Mouse (Mus musculus): ENCODE results near the gene Pfdn6.
"Not testable (repeated sequence)": the region's sequence is repeated elsewhere in the genome, so short reads cannot be mapped to it uniquely, and the experiment has no call there.

Pfdn6 gene

DNA sequence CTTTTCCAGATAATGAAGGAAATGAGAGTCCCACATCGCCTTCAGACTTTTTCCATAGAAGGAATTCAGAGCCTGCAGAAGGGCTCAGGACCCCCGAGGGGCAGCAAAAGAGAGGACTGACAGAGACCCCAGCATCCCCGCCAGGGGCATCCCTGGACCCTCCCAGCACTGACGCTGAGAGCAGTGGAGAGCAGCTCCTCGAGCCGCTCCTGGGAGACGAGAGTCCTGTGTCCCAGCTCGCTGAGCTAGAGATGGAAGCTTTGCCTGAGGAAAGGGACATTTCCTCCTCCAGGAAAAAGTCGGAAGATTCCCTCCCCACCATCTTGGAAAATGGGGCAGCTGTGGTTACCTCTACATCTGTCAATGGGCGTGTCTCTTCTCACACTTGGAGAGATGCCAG lies 26.9 kb downstream of the Pfdn6 start:
- DNase-seq, result no peak

DNA sequence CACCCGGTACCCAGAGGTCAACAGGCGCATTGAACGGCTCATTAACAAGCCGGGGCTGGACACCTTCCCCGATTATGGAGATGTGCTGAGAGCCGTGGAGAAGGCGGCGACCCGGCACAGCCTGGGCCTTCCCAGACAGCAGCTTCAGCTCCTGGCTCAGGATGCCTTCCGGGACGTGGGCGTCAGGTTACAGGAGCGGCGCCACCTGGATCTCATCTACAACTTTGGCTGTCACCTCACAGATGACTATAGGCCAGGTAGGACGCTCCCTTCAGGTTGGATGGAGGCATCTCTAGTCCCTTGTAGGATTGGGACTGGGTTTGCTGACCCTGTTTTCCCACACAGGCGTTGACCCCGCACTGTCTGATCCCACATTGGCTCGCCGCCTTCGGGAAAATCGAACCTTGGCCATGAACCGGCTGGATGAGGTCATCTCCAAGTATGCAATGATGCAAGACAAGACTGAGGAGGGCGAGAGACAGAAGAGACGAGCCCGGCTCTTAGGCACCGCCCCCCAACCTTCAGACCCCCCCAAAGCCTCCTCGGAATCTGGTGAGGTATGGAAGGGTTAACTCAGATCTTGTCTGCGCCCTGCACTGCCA lies 28.2 kb downstream of the Pfdn6 start:
- DNase-seq, result no peak

DNA sequence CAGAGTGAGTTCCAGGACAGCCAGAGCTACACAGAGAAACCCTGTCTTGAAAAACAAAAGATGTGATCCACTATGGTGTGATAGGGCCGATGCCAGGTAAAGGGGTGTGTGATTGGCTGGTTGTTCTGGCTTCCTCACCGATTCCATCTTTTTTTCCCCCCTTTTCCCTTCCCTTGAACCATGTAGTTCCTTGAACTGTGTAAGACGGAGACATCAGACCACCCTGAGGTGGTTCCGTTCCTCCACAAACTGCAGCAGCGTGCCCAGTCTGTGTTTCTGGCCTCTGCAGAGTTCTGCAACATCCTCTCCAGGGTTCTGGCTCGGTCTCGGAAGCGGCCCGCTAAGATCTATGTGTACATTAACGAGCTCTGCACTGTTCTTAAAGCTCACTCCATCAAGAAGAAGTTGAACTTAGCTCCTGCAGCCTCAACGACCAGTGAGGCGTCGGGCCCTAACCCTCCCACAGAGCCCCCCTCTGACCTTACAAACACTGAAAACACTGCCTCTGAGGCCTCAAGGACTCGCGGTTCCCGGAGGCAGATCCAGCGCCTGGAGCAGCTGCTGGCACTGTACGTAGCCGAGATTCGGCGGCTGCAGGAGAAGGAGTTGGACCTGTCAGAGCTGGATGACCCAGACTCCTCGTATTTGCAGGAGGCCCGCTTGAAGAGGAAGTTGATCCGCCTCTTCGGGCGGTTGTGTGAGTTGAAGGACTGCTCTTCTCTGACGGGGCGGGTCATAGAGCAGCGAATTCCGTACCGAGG lies 28.9 kb downstream of the Pfdn6 start:
- DNase-seq, result no peak

DNA sequence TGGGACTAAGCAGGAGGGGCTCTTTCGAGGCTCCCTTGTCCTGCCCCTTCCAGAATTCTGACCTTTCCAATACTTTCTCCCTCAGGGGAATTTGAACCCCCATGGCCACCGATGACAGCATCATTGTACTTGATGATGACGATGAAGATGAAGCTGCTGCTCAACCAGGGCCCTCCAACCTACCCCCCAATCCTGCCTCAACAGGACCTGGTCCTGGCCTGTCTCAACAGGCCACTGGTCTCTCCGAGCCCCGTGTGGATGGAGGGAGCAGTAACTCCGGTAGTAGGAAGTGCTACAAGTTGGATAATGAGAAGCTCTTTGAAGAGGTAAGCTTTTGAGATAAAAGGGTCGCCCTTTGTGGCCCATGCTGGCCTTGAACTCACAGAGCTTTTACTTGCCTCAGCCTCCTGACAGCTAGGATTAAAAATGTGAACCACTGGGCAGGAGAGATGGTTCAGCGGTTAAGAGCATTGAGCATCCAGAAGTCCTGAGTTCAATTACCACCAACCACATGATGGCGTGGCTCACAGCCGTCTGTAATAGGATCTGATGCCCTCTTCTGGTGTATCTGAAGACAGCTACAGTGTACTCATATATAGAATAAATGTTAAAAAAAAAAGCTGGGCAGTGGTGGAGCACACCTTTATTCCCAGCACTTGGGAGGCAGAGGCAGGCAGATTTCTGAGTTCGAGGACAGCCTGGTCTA lies 29.6 kb downstream of the Pfdn6 start:
- DNase-seq, result no peak

DNA sequence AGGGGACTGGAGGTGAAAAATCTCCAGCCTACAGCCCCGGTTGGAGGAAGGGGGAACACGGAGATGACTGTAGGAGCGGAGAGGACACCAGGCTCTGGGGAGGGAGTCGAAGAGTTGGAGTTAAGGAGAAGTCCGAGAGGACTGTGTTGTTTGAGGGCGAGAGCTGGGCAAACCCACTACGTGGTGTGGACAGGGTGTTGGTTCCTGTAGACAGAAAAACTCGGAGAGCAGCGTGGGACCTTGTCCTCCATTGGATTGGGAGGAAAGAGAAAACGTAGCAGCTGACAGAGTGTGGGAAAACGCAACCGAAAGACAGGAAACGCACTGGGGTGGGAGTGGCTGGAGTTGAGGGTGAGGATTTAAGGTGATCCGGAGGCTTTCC lies 30.3 kb downstream of the Pfdn6 start:
- DNase-seq, result peak; percentile 62 to 68

DNA sequence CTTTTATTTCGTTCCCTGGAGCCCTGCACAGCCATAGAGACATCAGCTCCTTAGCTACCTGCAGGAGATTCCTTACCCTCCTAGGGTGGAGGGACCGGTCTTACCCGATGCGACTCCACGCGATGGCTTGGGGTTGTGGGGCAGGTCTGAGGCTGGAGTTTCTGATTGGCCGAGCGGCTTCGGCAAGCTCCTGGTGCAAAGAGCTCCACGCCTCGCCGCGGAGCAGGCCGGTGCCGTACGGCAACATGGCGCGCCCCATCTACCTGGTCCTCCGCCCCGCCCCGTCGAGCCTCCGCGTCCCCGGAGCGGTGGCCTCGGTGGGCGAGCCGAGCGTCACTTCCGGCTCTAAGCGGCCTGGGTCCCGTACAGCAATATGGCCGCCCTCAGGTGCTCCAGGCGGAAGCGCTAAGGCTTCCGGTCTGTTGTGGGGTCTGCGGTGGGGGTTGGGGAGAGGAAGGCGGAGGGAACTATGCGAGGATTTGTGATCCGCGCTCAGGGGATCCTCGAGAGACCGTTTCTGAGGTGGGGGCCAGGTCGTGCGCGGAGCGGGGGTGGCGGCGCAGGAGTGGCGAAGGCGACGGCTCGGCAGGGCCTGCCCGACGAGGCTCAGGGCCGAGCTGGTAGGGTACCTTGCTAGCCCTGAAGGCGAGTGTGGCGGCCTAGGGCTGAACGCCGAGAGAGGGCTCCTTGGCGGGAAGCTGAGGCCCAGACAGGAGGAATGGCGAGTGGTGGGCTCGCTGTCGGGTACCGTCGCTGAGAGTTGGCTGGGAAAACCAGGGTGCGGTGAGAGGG lies 30.9 kb downstream of the Pfdn6 start, which contains the start of gene Daxx:
Gene Daxx, plus strand, starts transcription at position 338 of the 792 bp plus-strand sequence.
- DNase-seq, result peak; percentile 99

DNA sequence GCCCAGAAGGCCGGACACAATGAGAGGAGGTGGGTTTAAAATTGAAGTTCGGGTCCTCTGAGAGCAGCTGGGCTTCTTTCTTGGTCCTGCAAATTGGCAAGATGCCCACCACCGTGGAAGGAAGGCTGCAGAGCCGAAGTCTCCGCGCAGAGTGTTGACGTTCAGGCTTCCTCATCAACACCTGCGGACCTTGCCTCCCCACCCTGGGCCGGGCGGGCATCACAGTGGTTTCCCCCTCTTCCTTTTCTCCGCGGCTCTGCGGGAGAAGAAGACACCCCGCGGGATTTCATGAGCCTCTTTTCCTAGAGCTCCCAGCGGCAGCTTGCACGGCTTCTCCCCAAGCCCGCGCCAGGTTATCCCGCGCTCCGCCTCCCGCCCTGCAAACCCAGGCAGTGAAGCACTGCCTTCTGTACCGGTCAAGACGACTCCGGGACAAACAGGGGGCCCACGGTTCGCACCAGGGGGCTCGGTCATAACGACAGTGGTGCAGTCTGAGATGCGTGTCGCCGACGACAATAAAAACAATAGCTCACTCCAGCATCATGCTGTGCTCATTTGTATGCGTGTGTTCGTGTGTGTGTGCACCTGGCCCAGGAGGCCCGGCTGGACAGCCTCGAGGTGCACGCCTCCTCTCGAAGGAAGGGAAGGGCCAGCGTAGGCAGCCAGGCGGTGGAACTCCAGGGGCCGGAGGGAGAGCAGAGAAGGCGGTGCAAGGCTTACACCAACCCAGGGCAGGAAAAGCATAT lies 31.6 kb downstream of the Pfdn6 start:
- peak; percentile 52 to 55 for DNase-seq

DNA sequence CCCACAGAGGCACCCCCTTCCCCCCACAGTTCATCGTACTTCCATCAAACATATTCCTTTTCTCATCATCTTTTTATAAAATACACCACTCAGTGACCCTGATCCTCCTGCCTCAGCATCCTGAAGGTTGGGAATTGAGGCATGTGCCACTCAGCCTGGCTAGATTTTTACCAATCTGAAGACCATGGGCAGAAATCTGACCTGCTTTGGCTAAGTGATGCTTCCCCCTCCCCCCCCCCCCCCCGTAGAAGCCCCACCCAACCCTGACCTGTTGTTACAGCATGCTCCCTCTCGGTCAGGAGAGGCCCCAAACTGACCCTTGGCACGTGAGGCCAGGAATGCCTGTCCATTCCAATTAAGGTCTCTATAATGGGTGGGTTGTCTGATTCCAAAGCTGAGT lies 35.3 kb downstream of the Pfdn6 start, which contains the start of gene Platr17:
Gene Platr17, plus strand, starts transcription at position 301 of the 400 bp plus-strand sequence.
- not testable (repeated sequence) for DNase-seq

DNA sequence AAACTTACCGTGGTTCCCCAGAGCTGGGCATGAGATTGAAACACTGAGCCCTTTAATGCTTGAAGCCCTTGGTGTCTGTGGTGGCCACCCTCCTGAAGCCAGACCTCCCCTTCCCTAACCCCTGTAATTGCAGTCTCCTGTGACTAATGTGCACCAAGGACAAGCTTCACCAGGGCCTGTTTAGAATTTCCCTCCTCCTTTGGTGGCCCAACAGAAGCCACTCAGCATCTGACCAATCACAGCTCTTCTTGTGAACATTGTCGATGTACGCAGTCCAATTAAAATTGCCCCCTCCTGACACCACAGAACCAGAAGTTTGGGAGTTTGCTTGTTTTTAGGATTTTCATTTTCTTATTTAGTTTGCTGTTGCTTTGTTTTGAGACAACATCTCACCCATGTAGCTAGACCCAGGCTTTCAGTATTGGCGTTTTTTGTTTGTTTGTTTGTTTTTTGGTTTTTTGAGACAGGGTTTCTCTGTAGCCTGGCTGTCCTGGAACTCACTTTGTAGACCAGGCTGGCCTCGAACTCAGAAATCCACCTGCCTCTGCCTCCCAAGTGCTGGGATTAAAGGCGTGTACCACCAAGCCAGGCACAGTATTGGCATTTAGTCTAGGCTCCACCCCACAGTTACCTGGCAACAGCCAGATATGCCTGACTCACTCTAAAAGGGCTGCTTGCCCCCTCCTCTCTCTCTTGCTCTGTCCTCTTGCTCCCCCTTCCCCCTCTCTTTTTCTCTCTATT lies 36.1 kb downstream of the Pfdn6 start:
- not testable (repeated sequence) for DNase-seq

DNA sequence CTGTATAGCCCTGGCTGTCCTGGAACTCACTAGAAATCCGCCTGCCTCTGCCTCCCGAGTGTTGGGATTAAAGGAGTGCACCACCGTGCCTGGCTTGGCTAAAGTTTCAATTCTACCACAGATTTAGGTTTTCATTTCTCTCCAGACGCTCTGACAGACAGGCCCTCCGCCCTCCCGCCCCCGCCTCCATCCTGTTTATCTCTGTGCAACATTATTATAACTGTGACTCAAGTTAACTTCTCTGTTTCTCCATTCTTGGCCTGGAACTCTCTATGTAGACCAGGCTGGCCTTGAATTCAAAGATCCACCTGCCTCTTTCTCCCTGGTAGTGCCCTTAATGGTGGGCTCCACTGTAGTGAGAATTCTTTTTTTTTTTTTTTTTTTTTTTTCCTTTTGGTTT lies 37.7 kb downstream of the Pfdn6 start:
- DNase-seq, result no peak

DNA sequence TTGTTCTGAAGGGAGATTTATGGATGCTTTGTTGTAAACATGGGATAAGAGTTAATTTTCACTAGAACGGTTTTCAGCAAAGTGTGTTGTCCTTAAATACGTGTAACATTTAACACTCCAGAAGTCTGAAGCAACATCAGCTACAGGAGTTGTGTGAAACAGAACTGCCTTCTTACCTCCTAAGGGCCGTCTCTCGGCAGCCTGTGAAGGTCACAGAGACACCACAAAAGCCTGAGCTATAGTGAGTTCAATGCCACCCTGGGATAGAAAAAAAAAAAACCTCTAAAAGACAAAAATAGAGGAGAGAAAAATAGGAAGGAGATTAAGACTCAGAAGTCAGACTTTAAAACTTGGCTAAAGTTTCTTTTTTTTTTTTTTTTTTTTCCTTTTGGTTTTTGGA lies 38.1 kb downstream of the Pfdn6 start:
- DNase-seq, result no peak

DNA sequence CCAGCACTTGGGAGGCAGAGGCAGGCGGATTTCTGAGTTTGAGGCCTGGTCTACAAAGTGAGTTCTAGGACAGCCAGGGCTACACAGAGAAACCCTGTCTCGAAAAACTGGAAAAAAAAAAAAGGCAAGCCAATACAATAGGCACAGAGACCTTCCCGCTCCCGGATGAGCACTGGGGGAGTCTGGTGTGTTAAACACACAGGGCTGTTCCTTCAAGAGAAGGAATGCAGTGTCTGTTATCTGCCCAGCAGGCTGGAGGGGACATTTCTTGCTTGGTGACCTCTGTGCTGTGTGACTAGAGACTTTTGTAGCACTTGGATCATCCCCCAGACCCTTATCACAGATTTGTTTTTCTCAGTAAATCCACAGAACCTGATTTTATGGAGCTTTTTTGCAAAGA lies 38.5 kb downstream of the Pfdn6 start:
- DNase-seq, result no peak

DNA sequence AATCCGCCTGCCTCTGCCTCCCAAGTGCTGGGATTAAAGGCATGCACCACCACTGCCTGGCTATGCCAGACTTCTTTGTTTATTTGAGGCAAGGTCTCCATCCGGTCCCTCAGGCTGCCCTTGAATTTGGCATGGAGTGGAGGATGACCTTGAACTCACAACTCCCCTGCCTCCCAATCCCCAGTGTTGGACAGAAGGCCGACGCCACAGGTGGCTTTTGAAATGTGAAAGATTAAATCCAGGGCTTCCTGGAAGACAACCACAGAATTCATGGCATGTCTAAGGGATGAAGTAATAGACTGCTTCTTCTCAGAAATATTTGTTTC lies 39.2 kb downstream of the Pfdn6 start:
- no peak for DNase-seq

DNA sequence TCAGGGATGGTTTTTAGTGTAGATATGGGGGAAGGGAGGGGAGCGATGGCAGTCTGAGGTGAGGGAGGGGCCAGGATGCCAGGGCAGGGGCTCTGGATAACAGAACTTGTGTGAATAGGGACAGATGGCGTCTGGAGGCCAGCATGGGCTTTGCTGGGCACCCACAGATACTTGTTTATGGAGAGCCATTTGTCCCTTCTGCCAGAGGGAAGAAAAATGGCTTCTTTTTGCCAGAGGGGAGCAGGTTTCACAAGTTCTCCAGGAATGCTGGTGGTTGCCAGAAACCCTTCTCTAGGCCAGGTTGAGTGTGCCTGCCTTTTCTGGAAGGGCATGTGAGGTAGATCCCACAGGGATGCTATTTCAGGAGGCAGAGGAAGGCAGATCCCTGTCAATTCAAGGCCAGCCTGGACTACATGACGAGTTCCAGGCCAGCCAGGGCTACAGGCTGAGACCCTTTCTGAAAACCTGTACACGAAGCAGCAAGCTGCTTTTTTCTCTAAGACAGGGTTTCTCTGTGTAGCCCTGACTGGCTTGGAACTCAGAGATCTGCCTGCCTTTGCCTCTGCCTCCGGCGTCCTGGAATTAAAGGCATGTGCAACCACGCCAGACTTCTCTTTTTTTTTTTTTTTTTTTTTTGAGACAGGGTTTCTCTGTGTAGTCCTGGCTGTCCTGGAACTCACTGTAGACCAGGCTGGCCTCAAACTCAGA lies 39.7 kb downstream of the Pfdn6 start:
- no peak for DNase-seq

DNA sequence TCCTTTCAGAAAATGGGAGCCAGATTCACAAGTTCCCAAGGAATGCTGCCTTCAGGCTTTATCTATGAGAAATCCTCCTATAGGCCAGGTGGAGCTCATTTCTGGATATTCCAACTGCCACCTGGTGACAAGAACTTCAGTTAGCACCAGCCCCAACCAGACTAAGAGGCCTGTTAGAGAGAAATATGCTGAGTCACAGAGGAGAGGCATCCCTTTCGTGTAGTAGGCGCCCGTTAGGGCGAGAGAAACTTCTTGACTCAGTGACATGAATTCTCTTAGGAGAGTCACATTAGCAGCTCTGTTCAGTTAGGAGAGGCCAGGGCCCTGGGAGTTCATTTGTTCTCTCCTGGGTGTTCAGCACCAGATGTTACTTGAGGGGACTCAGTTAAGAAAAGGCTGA lies 40.5 kb downstream of the Pfdn6 start:
- DNase-seq, result no peak

DNA sequence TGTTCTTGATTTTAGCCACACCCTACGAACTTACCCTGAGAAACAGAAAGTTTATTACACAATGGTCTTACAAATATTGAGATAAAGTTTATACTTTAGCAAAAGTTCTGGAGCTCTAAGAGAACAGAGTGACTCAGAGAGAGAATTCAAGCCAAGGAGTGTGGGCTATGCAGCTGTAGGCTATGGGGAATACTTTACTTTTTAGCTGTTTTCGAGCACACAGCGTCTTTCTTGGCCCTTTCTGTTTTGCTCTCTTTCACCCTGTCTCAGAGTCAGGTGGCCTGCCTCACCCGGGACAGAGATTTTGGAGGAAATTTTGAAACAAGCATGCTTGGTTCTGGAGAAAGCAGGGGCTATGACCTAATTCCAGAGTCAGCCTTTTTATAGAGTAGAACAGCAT lies 42.0 kb downstream of the Pfdn6 start:
- DNase-seq, result not testable (repeated sequence)

DNA sequence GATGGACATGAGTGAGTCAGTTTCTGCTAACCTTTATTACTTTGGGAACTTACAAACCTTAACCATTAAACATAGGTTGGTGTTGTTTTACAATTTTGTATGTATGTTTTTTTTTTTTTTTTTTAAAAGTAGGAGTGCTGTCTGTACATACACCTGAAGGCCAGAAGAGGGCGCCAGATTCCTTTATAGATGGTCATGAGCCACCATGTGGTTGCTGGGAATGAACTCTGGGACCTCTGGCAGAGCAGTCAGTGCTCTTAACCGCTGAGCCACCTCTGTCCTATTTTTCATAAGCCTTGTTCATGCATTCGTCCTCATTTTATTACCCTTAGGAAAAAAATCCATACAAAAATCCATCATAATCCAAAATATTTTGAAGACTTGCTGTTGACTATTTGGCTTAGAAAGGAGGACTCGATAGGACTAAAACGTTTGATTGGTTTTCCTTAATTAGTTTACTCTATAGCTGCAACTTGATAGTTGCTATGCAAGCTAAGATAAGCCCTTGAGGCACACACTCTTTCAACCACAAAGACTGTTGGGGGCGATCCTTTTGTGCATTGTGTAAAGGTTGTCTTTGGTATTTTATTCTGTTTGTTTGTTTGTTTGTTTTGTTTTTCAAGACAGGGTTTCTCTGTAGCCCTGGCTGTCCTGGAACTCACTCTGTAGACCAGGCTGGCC lies 42.9 kb downstream of the Pfdn6 start:
- peak in 1 of 2 experiments; percentile 58 for DNase-seq

DNA sequence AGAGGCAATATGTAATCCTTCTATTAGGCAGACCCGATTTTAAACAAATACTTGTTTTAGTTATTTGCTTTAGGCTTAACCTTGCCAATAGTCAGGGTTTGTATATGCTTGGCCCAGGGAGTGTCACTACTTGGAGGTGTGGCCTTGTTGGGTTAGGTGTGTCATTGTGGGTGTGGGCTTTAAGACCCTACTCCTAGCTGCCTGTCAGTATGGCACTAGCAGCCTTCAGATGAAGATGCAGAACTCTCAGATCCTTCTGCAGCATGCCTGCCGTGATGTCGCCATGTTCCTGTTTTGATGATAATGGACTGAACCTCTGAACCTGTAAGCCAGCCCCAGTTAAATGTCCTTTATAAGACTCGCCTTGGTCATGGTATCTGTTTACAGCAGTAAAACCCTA lies 47.1 kb downstream of the Pfdn6 start:
- DNase-seq, result not testable (repeated sequence)

DNA sequence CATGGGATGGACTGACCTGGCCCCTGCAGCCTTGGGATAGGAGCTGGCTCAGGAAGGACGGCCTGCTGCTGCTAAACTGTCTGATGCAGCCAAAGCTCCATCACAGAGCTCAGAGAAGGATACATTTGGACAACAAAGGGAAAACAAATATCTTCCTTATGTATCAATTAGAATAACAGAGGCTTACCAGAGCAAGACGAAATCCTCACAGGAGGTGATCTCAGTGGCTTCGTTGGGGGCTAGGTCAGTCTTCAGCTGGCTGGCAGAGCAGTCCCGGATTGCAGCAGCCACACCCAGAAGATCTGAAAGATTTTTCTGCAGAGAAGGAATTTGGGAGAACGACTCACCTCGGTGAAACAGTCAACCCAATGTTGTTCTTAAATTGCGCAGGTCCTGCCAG lies 47.7 kb downstream of the Pfdn6 start:
- DNase-seq, result no peak

DNA sequence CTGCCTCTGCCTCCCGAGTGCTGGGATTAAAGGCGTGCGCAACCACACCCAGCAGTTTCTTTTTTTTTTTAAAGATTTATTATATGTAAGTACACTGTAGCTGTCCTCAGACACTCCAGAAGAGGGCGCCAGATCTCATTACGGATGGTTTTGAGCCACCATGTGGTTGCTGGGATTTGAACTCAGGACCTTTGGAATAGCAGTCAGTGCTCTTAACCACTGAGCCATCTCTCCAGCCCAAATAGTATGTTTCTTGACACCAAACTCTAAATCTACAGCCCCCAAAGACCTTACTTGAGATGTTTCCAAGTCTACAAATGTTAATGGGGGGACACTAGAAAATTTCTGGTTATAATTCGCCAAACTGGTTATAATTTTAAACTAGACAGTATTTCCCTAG lies 48.3 kb downstream of the Pfdn6 start:
- not testable (repeated sequence) for DNase-seq

DNA sequence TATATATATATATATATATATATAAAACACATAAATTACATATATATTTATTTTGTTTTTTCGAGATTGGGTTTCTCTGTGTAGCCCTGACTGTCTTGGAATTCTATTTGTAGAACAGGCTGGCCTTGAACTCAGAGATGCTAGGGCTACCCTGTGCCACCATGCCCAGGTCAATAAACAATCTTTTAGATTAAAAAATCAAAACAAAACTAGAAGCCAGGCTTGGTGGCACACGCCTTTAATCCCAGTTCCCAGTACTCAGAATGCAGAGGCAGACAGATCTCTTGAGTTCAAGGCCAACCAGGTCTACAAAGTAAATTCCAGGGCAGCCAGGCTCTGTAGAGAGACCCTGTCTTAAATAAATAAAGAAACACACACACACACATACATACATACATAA lies 48.8 kb downstream of the Pfdn6 start:
- no peak for DNase-seq
